Mouse (Mus musculus): ENCODE results near the gene Grm8.

DNA sequence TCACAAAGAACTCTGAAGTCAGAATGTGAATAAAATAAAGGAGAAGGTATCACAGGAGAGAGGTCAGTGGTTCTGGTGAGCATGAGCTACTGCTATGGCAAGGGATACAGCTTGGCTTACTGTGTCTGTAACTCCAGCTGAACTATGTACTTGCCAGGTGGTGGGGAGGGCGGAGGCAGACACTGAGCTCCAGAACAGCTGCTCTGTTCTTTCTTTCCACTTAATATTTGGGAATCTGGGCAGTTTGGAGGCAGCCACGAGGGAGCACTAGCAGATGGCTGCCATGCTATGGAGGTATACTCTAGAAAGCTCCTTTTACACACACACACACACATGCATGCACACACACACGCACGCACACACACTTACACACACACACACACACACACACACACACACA is 726.5 kb downstream of the Grm8 start:
- TF ChIP-seq EP300 (IDR thresholded peaks at IDR 0.05; ENCODE audit: insufficient read depth, low read depth, low read length) (no peak), CTCF (IDR thresholded peaks at IDR 0.05) (no peak)

All from heart, adult 2 months (tissue).